Mouse (Mus musculus) mature B cell (primary cell): Measurements from ENCODE around the gene Ube2t.

Experiments used
- in situ Hi-C: fragments of 300-500 bp; cut with MboI; formaldehyde crosslinking; loops from 2 replicates; pipeline ENCODE4 v1.14.3; 2019

The Ube2t gene

GRCm38 (mm10) chr1:134962053-134962803, at the start of gene Ube2t:
Gene Ube2t (plus strand): TSS chr1:134962565.
- in situ Hi-C loops = no loop called here

- in situ Hi-C loops = no loop called here
Observed at GRCm38 (mm10) chr1:134913535-134913934, 48.8 kb upstream of the Ube2t start.

- in situ Hi-C loops = no loop called here
Observed at GRCm38 (mm10) chr1:134915421-134915820, 46.9 kb upstream of the Ube2t start.

GRCm38 (mm10) chr1:134919010-134919409, 43.4 kb upstream of the Ube2t start:
- in situ Hi-C loops = no loop called here

GRCm38 (mm10) chr1:134932431-134932830, 29.9 kb upstream of the Ube2t start:
- in situ Hi-C loops = no loop called here

GRCm38 (mm10) chr1:134936335-134936734, 26.0 kb upstream of the Ube2t start:
- in situ Hi-C loops = no loop called here

- in situ Hi-C loops = no loop called here
Observed at GRCm38 (mm10) chr1:134938233-134938632, 24.1 kb upstream of the Ube2t start.

GRCm38 (mm10) chr1:134940863-134941262, 21.5 kb upstream of the Ube2t start:
- in situ Hi-C loops = no loop called here

GRCm38 (mm10) chr1:134942898-134943297, 19.5 kb upstream of the Ube2t start:
- in situ Hi-C loops = no loop called here

GRCm38 (mm10) chr1:134947590-134947989, 14.8 kb upstream of the Ube2t start:
- in situ Hi-C loops = no loop called here

- in situ Hi-C loops = no loop called here
Observed at GRCm38 (mm10) chr1:134949946-134950345, 12.4 kb upstream of the Ube2t start.

- in situ Hi-C loops = no loop called here
Observed at GRCm38 (mm10) chr1:134955050-134955636, 7.2 kb upstream of the Ube2t start.

- in situ Hi-C loops = no loop called here
Observed at GRCm38 (mm10) chr1:134955637-134956176, 6.7 kb upstream of the Ube2t start, which contains the start of gene Ppp1r12b. Gene Ppp1r12b (minus strand): TSS chr1:134955942.

GRCm38 (mm10) chr1:134960634-134961033, 1.7 kb upstream of the Ube2t start:
- in situ Hi-C loops = no loop called here

- in situ Hi-C loops = no loop called here
Observed at GRCm38 (mm10) chr1:134962821-134963220, 456 bp downstream of the Ube2t start.

GRCm38 (mm10) chr1:134965430-134965829, 3.1 kb downstream of the Ube2t start:
- in situ Hi-C loops = no loop called here

- in situ Hi-C loops = no loop called here
Observed at GRCm38 (mm10) chr1:134972920-134973319, 10.6 kb downstream of the Ube2t start.

GRCm38 (mm10) chr1:134987173-134987961, 25.0 kb downstream of the Ube2t start:
- in situ Hi-C loops = no loop called here

- in situ Hi-C loops = no loop called here
Observed at GRCm38 (mm10) chr1:134987962-134988341, 25.6 kb downstream of the Ube2t start.

GRCm38 (mm10) chr1:134989372-134989771, 27.0 kb downstream of the Ube2t start:
- in situ Hi-C loops = no loop called here

GRCm38 (mm10) chr1:134992046-134992645, 29.8 kb downstream of the Ube2t start:
- in situ Hi-C loops = loop anchor here (5.0 kb wide), 1 partner anchor 115 kb away; the partner anchor contains the start of gene Lgr6

GRCm38 (mm10) chr1:134994739-134995138, 32.4 kb downstream of the Ube2t start:
- in situ Hi-C loops = loop anchor here (5.0 kb wide), 1 partner anchor 113 kb away; the partner anchor contains the start of gene Lgr6
